Mouse (Mus musculus): ENCODE results near the gene Rasal2. TPM values are rescaled to one million over a fixed set of nuclear protein-coding genes. Genes with fewer than 3 reads are reported as not detected.

Gene Rasal2
- polyA plus RNA-seq, 1 experiment from 2014 or later = 13.7 TPM

- 27% methylated on average over 9 of the region's 9 CpGs for WGBS
- H3K27ac ChIP-seq (ENCODE audit: low read length) = peak overlapping the region; percentile 58
Observed at GRCm38 (mm10) chr1:157178988-157179764, 233.2 kb downstream of the Rasal2 start.

GRCm38 (mm10) chr1:157169292-157169691 is 243.1 kb downstream of the Rasal2 start:
- no peak for ATAC-seq (replicated peaks; ENCODE audit: extremely low read depth, insufficient read depth, low FRiP score)
- Histone ChIP-seq H3K4me2 (ENCODE audit: low read depth, low read length) (no peak overlapping the region), H3K27ac (ENCODE audit: low read length) (no peak overlapping the region), H3K9ac (ENCODE audit: low read length) (no peak overlapping the region), H3K27me3 (ENCODE audit: control insufficient read depth, insufficient read depth, low read length) (no peaks in the 10 kb centered on the region), H3K36me3 (ENCODE audit: control insufficient read depth, insufficient read depth) (peaks cover 3% of the 10 kb centered on the region; the same call in 1 of the 2 replicates), H3K4me3 (ENCODE audit: low read length) (no peak overlapping the region), H3K4me1 (ENCODE audit: control insufficient read depth, insufficient read depth, low read length) (no peaks in the 10 kb centered on the region), H3K9me3 (replicated peaks; ENCODE audit: control insufficient read depth, low read length) (no peaks in the 10 kb centered on the region)
- WGBS = 88% methylated on average over 8 of the region's 8 CpGs

More at GRCm38 (mm10) chr1:157178988-157179764, 233.2 kb downstream of the Rasal2 start:
- H3K9ac ChIP-seq (ENCODE audit: low read length) = peak overlapping the region; percentile 65
- no peaks in the 10 kb centered on the region for H3K9me3 ChIP-seq (replicated peaks; ENCODE audit: control insufficient read depth, low read length)
- H3K4me1 ChIP-seq (ENCODE audit: control insufficient read depth, insufficient read depth, low read length) = peaks cover 20% of the 10 kb centered on the region
- peak overlapping the region; percentile 64 for H3K4me2 ChIP-seq (ENCODE audit: low read depth, low read length)
- H3K27me3 ChIP-seq (ENCODE audit: control insufficient read depth, insufficient read depth, low read length) = no peaks in the 10 kb centered on the region
- ATAC-seq (replicated peaks; ENCODE audit: extremely low read depth, insufficient read depth, low FRiP score) = 0 out of 2 replicates have a peak, but pooled peaks have one; percentile 52
- H3K4me3 ChIP-seq (ENCODE audit: low read length) = peak overlapping the region; percentile 33
- H3K36me3 ChIP-seq (ENCODE audit: control insufficient read depth, insufficient read depth) = peaks cover 6% of the 10 kb centered on the region; the same call in 1 of the 2 replicates

DNA sequence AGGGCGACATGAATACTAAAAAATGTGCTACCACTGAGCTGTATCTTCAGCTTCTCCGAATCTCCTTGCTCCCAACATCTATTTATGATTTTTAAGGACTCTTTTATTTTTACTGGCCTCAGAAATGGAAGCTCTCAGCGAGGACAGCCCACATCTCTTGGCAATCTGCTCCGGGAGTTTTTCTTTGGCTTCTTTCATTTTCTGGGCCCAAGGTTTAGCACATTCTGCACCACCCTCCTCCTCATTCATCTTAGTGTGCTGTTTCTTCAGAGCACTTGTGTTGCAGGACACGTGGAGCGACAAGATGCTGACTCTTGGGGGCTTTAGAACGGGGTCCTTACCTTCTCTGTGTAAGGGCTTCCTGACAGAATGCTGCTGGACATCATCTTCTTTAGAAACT is 243.5 kb downstream of the Rasal2 start:
- WGBS = 83% methylated on average over 7 of the region's 7 CpGs
- Histone ChIP-seq H3K4me2 (ENCODE audit: low read depth, low read length) (no peak overlapping the region), H3K27ac (ENCODE audit: low read length) (no peak overlapping the region), H3K9ac (ENCODE audit: low read length) (no peak overlapping the region), H3K4me3 (ENCODE audit: low read length) (no peak overlapping the region), H3K36me3 (ENCODE audit: control insufficient read depth, insufficient read depth) (peaks cover 3% of the 10 kb centered on the region; the same call in 1 of the 2 replicates), H3K9me3 (replicated peaks; ENCODE audit: control insufficient read depth, low read length) (no peaks in the 10 kb centered on the region), H3K27me3 (ENCODE audit: control insufficient read depth, insufficient read depth, low read length) (no peaks in the 10 kb centered on the region), H3K4me1 (ENCODE audit: control insufficient read depth, insufficient read depth, low read length) (no peaks in the 10 kb centered on the region)
- ATAC-seq (replicated peaks; ENCODE audit: extremely low read depth, insufficient read depth, low FRiP score) = no peak

GRCm38 (mm10) chr1:157153781-157154180 is 258.6 kb downstream of the Rasal2 start:
- Histone ChIP-seq H3K9ac (ENCODE audit: low read length) (no peak overlapping the region), H3K27me3 (ENCODE audit: control insufficient read depth, insufficient read depth, low read length) (no peaks in the 10 kb centered on the region), H3K4me1 (ENCODE audit: control insufficient read depth, insufficient read depth, low read length) (0 out of 2 replicates have a peak, but pooled peaks cover 2% of the 10 kb centered on the region), H3K27ac (ENCODE audit: low read length) (no peak overlapping the region), H3K4me3 (ENCODE audit: low read length) (no peak overlapping the region), H3K4me2 (ENCODE audit: low read depth, low read length) (no peak overlapping the region), H3K9me3 (replicated peaks; ENCODE audit: control insufficient read depth, low read length) (no peaks in the 10 kb centered on the region), H3K36me3 (ENCODE audit: control insufficient read depth, insufficient read depth) (peaks cover 14% of the 10 kb centered on the region)
- no peak for ATAC-seq (replicated peaks; ENCODE audit: extremely low read depth, insufficient read depth, low FRiP score)

GRCm38 (mm10) chr1:157150107-157150506 is 262.3 kb downstream of the Rasal2 start:
- no peak overlapping the region for H3K4me3 ChIP-seq (ENCODE audit: low read length)
- H3K27me3 ChIP-seq (ENCODE audit: control insufficient read depth, insufficient read depth, low read length) = no peaks in the 10 kb centered on the region
- 73% methylated on average over 1 of the region's 1 CpGs for WGBS
- no peak overlapping the region for H3K4me2 ChIP-seq (ENCODE audit: low read depth, low read length)
- ATAC-seq (replicated peaks; ENCODE audit: extremely low read depth, insufficient read depth, low FRiP score) = no peak
- no peaks in the 10 kb centered on the region for H3K9me3 ChIP-seq (replicated peaks; ENCODE audit: control insufficient read depth, low read length)
- H3K36me3 ChIP-seq (ENCODE audit: control insufficient read depth, insufficient read depth) = peaks cover 3% of the 10 kb centered on the region; the same call in 1 of the 2 replicates
- no peak overlapping the region for H3K9ac ChIP-seq (ENCODE audit: low read length)
- peaks cover 4% of the 10 kb centered on the region for H3K4me1 ChIP-seq (ENCODE audit: control insufficient read depth, insufficient read depth, low read length)
- no peak overlapping the region for H3K27ac ChIP-seq (ENCODE audit: low read length)

DNA sequence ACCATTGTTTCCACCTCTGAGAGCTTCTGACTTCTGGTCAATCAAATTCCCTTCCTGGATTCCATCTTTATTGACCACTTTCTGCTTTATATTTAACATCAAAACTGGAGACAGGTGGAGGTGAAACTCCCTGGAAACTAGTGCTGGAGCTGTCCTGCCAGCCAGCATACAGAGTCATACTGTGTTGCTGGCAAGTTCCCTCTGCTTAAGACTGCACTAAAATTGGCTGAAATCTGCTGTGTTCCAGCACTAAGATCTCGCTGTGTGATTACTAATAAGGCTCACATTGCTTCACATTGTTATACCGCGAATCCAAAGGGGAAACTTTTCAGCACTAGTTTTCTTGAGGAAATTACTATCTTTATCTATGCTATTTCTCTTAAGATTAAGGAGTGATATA is 267.8 kb downstream of the Rasal2 start:
- peaks cover 5% of the 10 kb centered on the region for H3K36me3 ChIP-seq (ENCODE audit: control insufficient read depth, insufficient read depth)
- ATAC-seq (replicated peaks; ENCODE audit: extremely low read depth, insufficient read depth, low FRiP score) = no peak
- WGBS = 93% methylated on average over 3 of the region's 3 CpGs

GRCm38 (mm10) chr1:157143326-157143932 is 269.0 kb downstream of the Rasal2 start:
- H3K4me3 ChIP-seq (ENCODE audit: low read length) = no peak overlapping the region
- H3K27ac ChIP-seq (ENCODE audit: low read length) = peak overlapping the region; percentile 60
- no peaks in the 10 kb centered on the region for H3K27me3 ChIP-seq (ENCODE audit: control insufficient read depth, insufficient read depth, low read length)
- 19% methylated on average over 7 of the region's 7 CpGs for WGBS
- H3K9me3 ChIP-seq (replicated peaks; ENCODE audit: control insufficient read depth, low read length) = no peaks in the 10 kb centered on the region
- peaks cover 5% of the 10 kb centered on the region for H3K36me3 ChIP-seq (ENCODE audit: control insufficient read depth, insufficient read depth)
- H3K9ac ChIP-seq (ENCODE audit: low read length) = no peak overlapping the region
- H3K4me1 ChIP-seq (ENCODE audit: control insufficient read depth, insufficient read depth, low read length) = peaks cover 12% of the 10 kb centered on the region
- peak; percentile 60; the same call in 1 of the 2 replicates for ATAC-seq (replicated peaks; ENCODE audit: extremely low read depth, insufficient read depth, low FRiP score)
- no peak overlapping the region; the same call in 1 of the 2 replicates for H3K4me2 ChIP-seq (ENCODE audit: low read depth, low read length)

More for the DNA sequence above, 267.8 kb downstream of the Rasal2 start:
- Histone ChIP-seq H3K9ac (ENCODE audit: low read length) (no peak overlapping the region), H3K4me3 (ENCODE audit: low read length) (no peak overlapping the region), H3K4me1 (ENCODE audit: control insufficient read depth, insufficient read depth, low read length) (peaks cover 10% of the 10 kb centered on the region), H3K27me3 (ENCODE audit: control insufficient read depth, insufficient read depth, low read length) (no peaks in the 10 kb centered on the region), H3K9me3 (replicated peaks; ENCODE audit: control insufficient read depth, low read length) (no peaks in the 10 kb centered on the region), H3K27ac (ENCODE audit: low read length) (no peak overlapping the region), H3K4me2 (ENCODE audit: low read depth, low read length) (no peak overlapping the region)

DNA sequence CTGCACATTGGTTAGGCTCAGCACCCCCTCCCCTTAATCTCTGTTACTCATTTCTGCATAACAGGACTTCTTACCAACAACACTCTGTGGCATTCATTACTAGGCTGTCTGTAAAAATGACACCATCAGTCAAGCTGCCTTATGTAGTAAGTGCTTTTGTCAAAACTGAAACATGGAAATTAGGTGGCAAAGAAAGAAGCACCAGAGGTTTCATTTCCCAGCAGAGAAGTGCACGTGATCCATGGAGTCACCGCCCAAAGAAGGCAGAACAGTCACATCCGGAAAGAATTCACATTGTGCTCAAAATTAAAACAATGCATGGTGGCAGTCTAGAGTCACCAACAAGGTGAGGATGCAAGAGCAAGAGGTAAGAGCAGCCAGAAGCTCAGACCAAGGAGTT is 271.4 kb downstream of the Rasal2 start:
- ATAC-seq (replicated peaks; ENCODE audit: extremely low read depth, insufficient read depth, low FRiP score) = no peak
- WGBS = 81% methylated on average over 3 of the region's 3 CpGs
- H3K27ac ChIP-seq (ENCODE audit: low read length) = no peak overlapping the region
- H3K36me3 ChIP-seq (ENCODE audit: control insufficient read depth, insufficient read depth) = peaks cover 3% of the 10 kb centered on the region; the same call in 1 of the 2 replicates
- no peaks in the 10 kb centered on the region for H3K9me3 ChIP-seq (replicated peaks; ENCODE audit: control insufficient read depth, low read length)
- no peaks in the 10 kb centered on the region for H3K27me3 ChIP-seq (ENCODE audit: control insufficient read depth, insufficient read depth, low read length)
- no peak overlapping the region for H3K4me3 ChIP-seq (ENCODE audit: low read length)
- H3K4me2 ChIP-seq (ENCODE audit: low read depth, low read length) = no peak overlapping the region
- H3K4me1 ChIP-seq (ENCODE audit: control insufficient read depth, insufficient read depth, low read length) = peaks cover 22% of the 10 kb centered on the region
- H3K9ac ChIP-seq (ENCODE audit: low read length) = no peak overlapping the region

GRCm38 (mm10) chr1:157137854-157138241 is 274.5 kb downstream of the Rasal2 start:
- Histone ChIP-seq H3K9ac (ENCODE audit: low read length) (no peak overlapping the region), H3K4me1 (ENCODE audit: control insufficient read depth, insufficient read depth, low read length) (peaks cover 13% of the 10 kb centered on the region), H3K4me3 (ENCODE audit: low read length) (no peak overlapping the region), H3K9me3 (replicated peaks; ENCODE audit: control insufficient read depth, low read length) (no peaks in the 10 kb centered on the region), H3K4me2 (ENCODE audit: low read depth, low read length) (no peak overlapping the region), H3K27ac (ENCODE audit: low read length) (no peak overlapping the region; the same call in 1 of the 2 replicates), H3K36me3 (ENCODE audit: control insufficient read depth, insufficient read depth) (peaks cover 6% of the 10 kb centered on the region), H3K27me3 (ENCODE audit: control insufficient read depth, insufficient read depth, low read length) (no peaks in the 10 kb centered on the region)
- no peak for ATAC-seq (replicated peaks; ENCODE audit: extremely low read depth, insufficient read depth, low FRiP score)
- WGBS = 81% methylated on average over 1 of the region's 1 CpGs

Data from heart, embryonic 16.5 days (tissue).